Mouse (Mus musculus): ENCODE results near the gene D030056L22Rik.

GRCm38 (mm10) chr19:18695116-18695515 is 17.9 kb upstream of the D030056L22Rik start:
- no peak for TF ChIP-seq POLR2A (IDR thresholded peaks at IDR 0.05; ENCODE audit: low read depth, low read length)
- no peak for TF ChIP-seq CTCF (conservative IDR thresholded peaks at IDR 0.05; ENCODE audit: insufficient read depth, insufficient read length, low read depth, low read length)
